Mouse (Mus musculus) MEL (cell line): ENCODE results near the gene Trpm4. TPM values are rescaled to one million over a fixed set of nuclear protein-coding genes. Genes with fewer than 3 reads are reported as not detected.

ENCODE experiments used
- DNase-seq: peaks from one replicate; pipeline ENCODE4 v3.0.0; 2011; ENCODE audit warnings: low read depth, low spot score
- H3K27ac ChIP-seq: 2 replicates; pipeline ENCODE4 v1.5.1; 2012; ENCODE audit warnings: low read depth, mild to moderate bottlenecking, control low read depth, low read length, moderate library complexity; ENCODE audit not compliant: control insufficient read depth
- H3K27me3 ChIP-seq, 2 experiments: fragments of 150-350 bp in 1 of 2; sonication (generic) in 1 of 2; 2 replicates each; pipeline ENCODE4 v1.6.1; 2012; ENCODE audit warnings: low read length in 2 of 2, mild to moderate bottlenecking in 2 of 2, improper control_type of control experiment in 1 of 2, moderate library complexity in 1 of 2; ENCODE audit not compliant: insufficient read depth in 2 of 2, control insufficient read depth in 1 of 2
- H3K36me3 ChIP-seq, 2 experiments: 2 replicates each; pipeline ENCODE4 v1.6.1; 2012 to 2014; ENCODE audit warnings: low read length in 2 of 2, improper control_type of control experiment in 1 of 2, inconsistent platforms in 1 of 2, mild to moderate bottlenecking in 1 of 2; ENCODE audit not compliant: insufficient read depth in 2 of 2, control insufficient read depth in 1 of 2
- H3K4me1 ChIP-seq, 2 experiments: fragments of 150-350 bp in 1 of 2; sonication (generic) in 1 of 2; 2 replicates each; pipeline ENCODE4 v1.6.1; 2012; ENCODE audit warnings: low read length in 2 of 2, improper control_type of control experiment in 1 of 2, mild to moderate bottlenecking in 1 of 2; ENCODE audit not compliant: insufficient read depth in 2 of 2, control insufficient read depth in 1 of 2
- H3K4me3 ChIP-seq, 2 experiments: fragments of 150-350 bp in 1 of 2; sonication (generic) in 1 of 2; 2 replicates each; pipeline ENCODE4 v1.5.1; 2012; ENCODE audit warnings: low read depth in 2 of 2, low read length in 2 of 2, mild to moderate bottlenecking in 2 of 2, moderate library complexity in 2 of 2, control low read depth in 1 of 2, improper control_type of control experiment in 1 of 2; ENCODE audit not compliant: control insufficient read depth in 1 of 2, insufficient read depth in 1 of 2
- H3K79me2 ChIP-seq: 2 replicates; pipeline ENCODE4 v1.6.1; 2012; ENCODE audit warnings: mild to moderate bottlenecking, low read length, moderate library complexity; ENCODE audit not compliant: control insufficient read depth, poor library complexity, insufficient read depth
- H3K9ac ChIP-seq: 2 replicates; pipeline ENCODE4 v1.6.1; 2012; ENCODE audit warnings: low read depth, mild to moderate bottlenecking, control low read depth, low read length, moderate library complexity; ENCODE audit not compliant: control insufficient read depth, poor library complexity, severe bottlenecking
- H3K9me3 ChIP-seq: fragments of 150-350 bp; sonication (generic); replicated peaks from 2 replicates; pipeline ENCODE4 v1.6.1; 2012; ENCODE audit warnings: mild to moderate bottlenecking, low read length, improper control_type of control experiment, moderate library complexity; ENCODE audit not compliant: insufficient read depth
- CHD1 ChIP-seq: IDR thresholded peaks from 2 replicates; pipeline ENCODE4 v1.6.1; 2012; ENCODE audit warnings: low read depth, mild to moderate bottlenecking, inconsistent platforms, low read length, improper control_type of control experiment
- CHD2 ChIP-seq: IDR thresholded peaks from 2 replicates; pipeline ENCODE4 v1.6.1; 2011; ENCODE audit warnings: low read length, improper control_type of control experiment
- CTCF ChIP-seq, 3 experiments: IDR thresholded peaks in 2 of 3; conservative IDR thresholded peaks in 1 of 3; 2 replicates each; pipeline ENCODE4 v1.5.1; 2011 to 2012; ENCODE audit warnings: low read length in 3 of 3, low read depth in 2 of 3, mild to moderate bottlenecking in 2 of 3, improper control_type of control experiment in 1 of 3, inconsistent platforms in 1 of 3, mixed read lengths in 1 of 3, moderate library complexity in 1 of 3; ENCODE audit not compliant: control insufficient read depth in 1 of 3, insufficient read depth in 1 of 3, poor library complexity in 1 of 3, severe bottlenecking in 1 of 3
- E2F4 ChIP-seq: IDR thresholded peaks from 2 replicates; pipeline ENCODE4 v1.6.1; 2011; ENCODE audit warnings: low read depth, low read length, improper control_type of control experiment, borderline replicate concordance
- GABPA ChIP-seq: IDR thresholded peaks from 2 replicates; pipeline ENCODE4 v1.6.1; 2012; ENCODE audit warnings: low read depth, mild to moderate bottlenecking, inconsistent platforms, low read length, improper control_type of control experiment, moderate library complexity
- KAT2A ChIP-seq: conservative IDR thresholded peaks from 2 replicates; pipeline ENCODE4 v1.6.1; 2012; ENCODE audit warnings: low read depth, low read length, improper control_type of control experiment, inconsistent platforms
- MAFK ChIP-seq: IDR thresholded peaks from 2 replicates; pipeline ENCODE4 v1.6.1; 2011; ENCODE audit warnings: low read depth, mild to moderate bottlenecking, low read length, improper control_type of control experiment, borderline replicate concordance
- MYB ChIP-seq: IDR thresholded peaks from 2 replicates; pipeline ENCODE4 v1.6.1; 2011; ENCODE audit warnings: mild to moderate bottlenecking, low read depth, low read length, improper control_type of control experiment
- NELFE ChIP-seq: IDR thresholded peaks from 2 replicates; pipeline ENCODE4 v1.6.1; 2011; ENCODE audit warnings: low read depth, low read length, improper control_type of control experiment
- NRF1 ChIP-seq: IDR thresholded peaks from 2 replicates; pipeline ENCODE4 v1.6.1; 2014; ENCODE audit warnings: low read depth, mild to moderate bottlenecking, inconsistent platforms, low read length, improper control_type of control experiment, moderate library complexity; ENCODE audit not compliant: poor library complexity, insufficient read depth, severe bottlenecking
- RAD21 ChIP-seq: IDR thresholded peaks from 2 replicates; pipeline ENCODE4 v1.6.1; 2011; ENCODE audit warnings: mild to moderate bottlenecking, low read depth, low read length, improper control_type of control experiment
- RCOR1 ChIP-seq: IDR thresholded peaks from 2 replicates; pipeline ENCODE4 v1.6.1; 2012; ENCODE audit warnings: low read depth, mild to moderate bottlenecking, inconsistent platforms, low read length, improper control_type of control experiment
- SMC3 ChIP-seq: IDR thresholded peaks from 2 replicates; pipeline ENCODE4 v1.6.1; 2011; ENCODE audit warnings: low read depth, low read length, improper control_type of control experiment
- TBP ChIP-seq: IDR thresholded peaks from 2 replicates; pipeline ENCODE4 v1.8.0; 2011; ENCODE audit warnings: low read depth, low read length, improper control_type of control experiment
- TCF12 ChIP-seq: IDR thresholded peaks from 2 replicates; pipeline ENCODE4 v1.6.1; 2014; ENCODE audit warnings: low read depth, mild to moderate bottlenecking, inconsistent platforms, low read length, improper control_type of control experiment, moderate library complexity
- ZKSCAN1 ChIP-seq: IDR thresholded peaks from 2 replicates; pipeline ENCODE4 v1.6.1; 2012; ENCODE audit warnings: low read depth, mild to moderate bottlenecking, inconsistent platforms, low read length, improper control_type of control experiment, moderate library complexity
- ZMIZ1 ChIP-seq: IDR thresholded peaks from 2 replicates; pipeline ENCODE4 v1.6.1; 2012; ENCODE audit warnings: low read depth, mild to moderate bottlenecking, inconsistent platforms, low read length, improper control_type of control experiment, moderate library complexity
- ZNF384 ChIP-seq: IDR thresholded peaks from 2 replicates; pipeline ENCODE4 v1.6.1; 2012; ENCODE audit warnings: low read depth, mild to moderate bottlenecking, inconsistent platforms, low read length, improper control_type of control experiment
- polyA plus RNA-seq, 2 experiments: library from polyadenylated mRNA; stranded (reverse) in 1 of 2; unstranded in 1 of 2; fragments of >175 nt in 1 of 2; fragments of >200 nt in 1 of 2; gene quantifications; 2 replicates each; pipeline versions ENCODE4 v1.2.1 to v1.2.4; 2012; ENCODE audit warnings: low replicate concordance in 2 of 2, low read depth in 1 of 2; ENCODE audit not compliant: insufficient read length in 2 of 2, insufficient read depth in 1 of 2, missing spikeins in 1 of 2
- total RNA-seq: library from RNA; depleted of rRNA; stranded (reverse); fragments of 300-350 nt; gene quantifications from 2 replicates; pipeline ENCODE4 v1.2.3, GENCODE M21; 2012

The Trpm4 gene
- total and polyA plus RNA-seq, 3 experiments: 4.8 to 6.9 TPM; not detected in 1

- TF ChIP-seq ZKSCAN1: no peak
- no peak for TF ChIP-seq CHD1
- no peak for TF ChIP-seq MYB
- TF ChIP-seq, all 39 proteins: peak for 0
- no peaks in the 10 kb centered on the region; the same call in 1 of the 2 replicates for H3K79me2 ChIP-seq
- H3K27ac ChIP-seq: no peak overlapping the region
- no peaks in the 10 kb centered on the region for H3K9me3 ChIP-seq
- H3K36me3 ChIP-seq: peaks cover 0 to 17% of the 10 kb centered on the region in 2 experiments; a peak in 2 of 4 replicates
- H3K27me3 ChIP-seq: no peaks in the 10 kb centered on the region
- no peak overlapping the region for H3K9ac ChIP-seq
- peaks cover 6 to 31% of the 10 kb centered on the region in 2 experiments for H3K4me1 ChIP-seq
- no peak overlapping the region for H3K4me3 ChIP-seq
- no peak for DNase-seq
Measured at GRCm38 (mm10) chr7:45363983-45364382, 30.4 kb upstream of the Trpm4 start.

GRCm38 (mm10) chr7:45362801-45363200 is 29.2 kb upstream of the Trpm4 start:
- Histone ChIP-seq H3K4me1 (peaks cover 6 to 21% of the 10 kb centered on the region in 2 experiments), H3K9ac (no peak overlapping the region), H3K9me3 (no peaks in the 10 kb centered on the region), H3K36me3 (peaks cover 0 to 15% of the 10 kb centered on the region in 2 experiments; a peak in 2 of 4 replicates), H3K27me3 (no peaks in the 10 kb centered on the region), H3K27ac (no peak overlapping the region), H3K4me3 (no peak overlapping the region), H3K79me2 (no peaks in the 10 kb centered on the region; the same call in 1 of the 2 replicates)
- TF ChIP-seq E2F4: no peak
- no peak for TF ChIP-seq NRF1
- no peak for TF ChIP-seq KAT2A
- no peak for TF ChIP-seq TCF12
- no peak for TF ChIP-seq ZNF384
- TF ChIP-seq RAD21: no peak
- no peak for TF ChIP-seq RCOR1
- no peak for TF ChIP-seq CHD2
- TF ChIP-seq NELFE: no peak
- no peak for TF ChIP-seq TBP
- TF ChIP-seq GABPA: no peak
- no peak for TF ChIP-seq CTCF (IDR thresholded peaks at IDR 0.05 in 2 of 3, conservative IDR thresholded peaks at IDR 0.05 in 1 of 3; ENCODE audit: control insufficient read depth in 1 of 3, insufficient read depth in 1 of 3, low read depth in 2 of 3, low read length in 3 of 3, poor library complexity in 1 of 3, severe bottlenecking in 1 of 3)
- no peak for TF ChIP-seq ZMIZ1
- no peak for TF ChIP-seq CHD1
- TF ChIP-seq SMC3: no peak
- TF ChIP-seq MAFK: no peak
- peak; percentile 89 for DNase-seq
